24 mouse cellular contexts compared by ENCODE assay signal in the genomic region with DNA sequence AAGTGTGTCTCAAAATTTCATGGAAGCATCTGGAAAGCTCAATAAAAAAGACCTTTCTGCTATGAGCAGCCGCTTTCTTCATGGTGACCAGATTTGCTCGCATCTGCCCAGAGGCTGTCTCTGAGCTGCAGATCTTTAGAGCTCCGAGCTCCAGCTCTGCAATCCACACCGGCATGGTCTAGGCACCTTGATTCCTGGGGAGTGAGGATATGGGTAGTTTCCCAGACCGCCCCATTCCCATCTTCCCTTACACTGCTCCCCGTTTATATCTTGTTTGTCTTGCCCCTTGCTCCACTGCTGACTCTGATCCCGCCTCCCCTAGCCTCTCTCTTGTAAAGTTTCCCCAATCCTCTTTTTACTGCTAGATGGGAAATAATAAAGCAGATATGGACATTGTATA. TPM values are rescaled to one million over a fixed set of nuclear protein-coding genes. Genes with fewer than 3 reads are reported as not detected.
DNase-seq lines count a peak whose midpoint lies in the region; ATAC-seq and TF ChIP-seq lines count a peak whose summit lies in the region.
"Had no signal": no experiment of that assay in that cellular context is flagged by ENCODE, and none has a peak within 500 bp of the region (broad histone marks: within the 10 kb centered on the region; RNA-seq: fewer than 3 reads in every experiment).

No protein-coding gene starts in this region.

- H3K27ac ChIP-seq in limb, embryonic 13.5 days, result peak overlapping the region; percentile 55; the same call in 1 of the 2 replicates
- H3K27ac ChIP-seq in limb, embryonic 10.5 days, result no peak overlapping the region
- no peak overlapping the region for H3K27ac ChIP-seq in embryonic fibroblast, embryonic 13.5 days (ENCODE audit: insufficient read depth, low read length)
- H3K27ac ChIP-seq: forebrain, embryonic 10.5 days; hindbrain, embryonic 10.5 days; intestine, embryonic 15.5 days; liver, embryonic 14.5 days; midbrain, embryonic 13.5 days had no signal

- DNase-seq in gastrocnemius, postnatal 10 days, result peak; percentile 5
- DNase-seq in gastrocnemius, postnatal 36 days, result no peak
- DNase-seq in limb, embryonic 10.5 days (ENCODE audit: low spot score), result no peak
- peak; percentile 36 for DNase-seq in NIH3T3 (ENCODE audit: low read depth)
- DNase-seq in cerebellum, postnatal 14 days, result no peak
- DNase-seq in yolk sac, embryonic 10.5 days (ENCODE audit: low spot score), result no peak
- DNase-seq: adrenal gland, postnatal 36 days; cerebellum, adult 11 months; kidney, adult 8-10 months; kidney, postnatal 14 days; lung, postnatal 14 days; right cerebral cortex, adult 18-20 months; right cerebral cortex, postnatal 4 days; thymus, postnatal 25 days had no signal

- ATAC-seq in limb, embryonic 13.5 days (ENCODE audit: low FRiP score, low read depth), result peak; percentile 73
- ATAC-seq: CD4-positive, CD25-positive, alpha-beta regulatory T cell, adult 4 months; forebrain, embryonic 16.5 days; hindbrain, embryonic 16.5 days; intestine, embryonic 15.5 days; midbrain, embryonic 13.5 days had no signal

- no peaks in the 10 kb centered on the region for H3K9me3 ChIP-seq in limb, embryonic 13.5 days
- H3K9me3 ChIP-seq in limb, embryonic 10.5 days (replicated peaks), result no peaks in the 10 kb centered on the region
- H3K9me3 ChIP-seq: forebrain, embryonic 10.5 days; hindbrain, embryonic 10.5 days; intestine, embryonic 15.5 days; midbrain, embryonic 13.5 days had no signal

- intact Hi-C loops in gastrocnemius, postnatal 36 days (cut with DNase I), result no loop called here

- no peak overlapping the region for H3K9ac ChIP-seq in limb, embryonic 13.5 days
- H3K9ac ChIP-seq: intestine, embryonic 15.5 days; liver, embryonic 14.5 days; midbrain, embryonic 13.5 days had no signal

- peaks cover 15% of the 10 kb centered on the region for H3K4me1 ChIP-seq in limb, embryonic 13.5 days
- peaks cover 4% of the 10 kb centered on the region; the same call in 1 of the 2 replicates for H3K4me1 ChIP-seq in limb, embryonic 10.5 days
- H3K4me1 ChIP-seq in embryonic fibroblast, embryonic 13.5 days (ENCODE audit: control insufficient read depth, insufficient read depth, low read length), result peaks cover 2% of the 10 kb centered on the region; the same call in 1 of the 2 replicates
- H3K4me1 ChIP-seq: intestine, embryonic 15.5 days had no signal

- TF ChIP-seq POLR2A in embryonic fibroblast, embryonic 13.5 days (IDR thresholded peaks at IDR 0.05; ENCODE audit: low read depth, low read length), result no peak

- TF ChIP-seq CTCF in embryonic fibroblast, embryonic 13.5 days (IDR thresholded peaks at IDR 0.05; ENCODE audit: borderline replicate concordance, insufficient read depth, low read length), result no peak

- WGBS in limb, embryonic 13.5 days, result 55% methylated on average over 7 of the region's 7 CpGs
- 79% methylated on average over 7 of the region's 7 CpGs for WGBS in limb, embryonic 10.5 days

- peak overlapping the region; percentile 50 for H3K4me2 ChIP-seq in limb, embryonic 13.5 days (replicated peaks)
- H3K4me2 ChIP-seq: intestine, embryonic 15.5 days; midbrain, embryonic 13.5 days had no signal

- no peaks in the 10 kb centered on the region for H3K36me3 ChIP-seq in limb, embryonic 13.5 days
- H3K36me3 ChIP-seq in limb, embryonic 10.5 days, result no peaks in the 10 kb centered on the region
- H3K36me3 ChIP-seq: forebrain, embryonic 10.5 days; hindbrain, embryonic 10.5 days; intestine, embryonic 15.5 days; midbrain, embryonic 13.5 days had no signal

- H3K4me3 ChIP-seq in limb, embryonic 13.5 days, result no peak overlapping the region
- no peak overlapping the region for H3K4me3 ChIP-seq in limb, embryonic 10.5 days
- peak overlapping the region; percentile 10; the same call in 1 of the 2 replicates for H3K4me3 ChIP-seq in embryonic fibroblast, embryonic 13.5 days (ENCODE audit: insufficient read depth, low read length)
- H3K4me3 ChIP-seq: forebrain, embryonic 10.5 days; hindbrain, embryonic 10.5 days; intestine, embryonic 15.5 days; midbrain, embryonic 13.5 days had no signal

- H3K27me3 ChIP-seq in limb, embryonic 13.5 days, result no peaks in the 10 kb centered on the region
- H3K27me3 ChIP-seq in limb, embryonic 10.5 days (ENCODE audit: low read depth, poor library complexity, severe bottlenecking), result no peaks in the 10 kb centered on the region
- H3K27me3 ChIP-seq: intestine, embryonic 15.5 days; midbrain, embryonic 13.5 days had no signal

RNA-seq across cellular contexts. Expression of gene Mpdz, which starts 42.0 kb away (rescaled TPM):
- total RNA-seq in gastrocnemius, postnatal 10 days (2021), result 10 to 100 TPM; 54.5 to 66.2 TPM
- total RNA-seq in gastrocnemius, postnatal 36 days (2021), result 10 to 100 TPM; 44.1 to 47.1 TPM
- 42.1 and 45.5 TPM in 2 replicates for polyA plus RNA-seq in limb, embryonic 13.5 days (2015; fragmentation: Nextera tagmentation; extraction: Ambion mirVana)
- 37.3 and 44.5 TPM in 2 replicates for polyA plus RNA-seq in limb, embryonic 10.5 days (2016; fragmentation: Nextera tagmentation; extraction: Ambion mirVana)
- polyA plus RNA-seq in embryonic fibroblast, embryonic 13.5 days (2011; ENCODE audit: insufficient read length, low read depth, missing spikeins), result 54.6 and 59.9 TPM in 2 replicates

Comparison
In these comparisons a context has a peak if more than half of its experiments do, and no peak if none do; other contexts are left out.
1. DNase-seq: peak in gastrocnemius, postnatal 10 days (single experiment) and NIH3T3 (single experiment); none in gastrocnemius, postnatal 36 days (0 of 2), limb, embryonic 10.5 days (single experiment), cerebellum, postnatal 14 days (0 of 2) and yolk sac, embryonic 10.5 days (single experiment).